Mouse (Mus musculus): ENCODE data around the gene Chpf. TPM values are rescaled to one million over a fixed set of nuclear protein-coding genes. Genes with fewer than 3 reads are reported as not detected.

Chpf gene
- total RNA-seq, 2 experiments from 2014 or later, result 25.5 to 26.8 TPM

- intact Hi-C loops (cut with DNase I), result no loop called here
- no peak for DNase-seq
Observed at GRCm38 (mm10) chr1:75444208-75444607, 34.9 kb downstream of the Chpf start.

GRCm38 (mm10) chr1:75443247-75444024 is 35.7 kb downstream of the Chpf start:
- no peak for DNase-seq
- intact Hi-C loops (cut with DNase I), result no loop called here

- intact Hi-C loops (cut with DNase I), result no loop called here
- no peak for DNase-seq
Observed at GRCm38 (mm10) chr1:75442811-75443210, 36.3 kb downstream of the Chpf start.

GRCm38 (mm10) chr1:75442171-75442570 is 36.9 kb downstream of the Chpf start:
- no peak for DNase-seq
- intact Hi-C loops (cut with DNase I), result no loop called here

GRCm38 (mm10) chr1:75441471-75441996 is 37.6 kb downstream of the Chpf start:
- intact Hi-C loops (cut with DNase I), result no loop called here
- DNase-seq, result no peak

- no peak for DNase-seq
- intact Hi-C loops (cut with DNase I), result no loop called here
Observed at GRCm38 (mm10) chr1:75440661-75441060, 38.4 kb downstream of the Chpf start.

GRCm38 (mm10) chr1:75438782-75439181 is 40.3 kb downstream of the Chpf start:
- no peak for DNase-seq
- intact Hi-C loops (cut with DNase I), result no loop called here

- intact Hi-C loops (cut with DNase I), result no loop called here
- DNase-seq, result peak; percentile 82 to 83
Observed at GRCm38 (mm10) chr1:75435475-75436328, 43.4 kb downstream of the Chpf start, which contains the start of gene Gmppa. Gene Gmppa, plus strand, starts transcription at chr1:75435930.

- peak in 1 of 2 experiments; percentile 50 for DNase-seq
- intact Hi-C loops (cut with DNase I), result no loop called here
Observed at GRCm38 (mm10) chr1:75425796-75426471, 53.2 kb downstream of the Chpf start.

Other genes starting within 250 kb of the Chpf start
- not detected for gene A630095N17Rik, start 247.2 kb downstream of the Chpf start, total RNA-seq (2021)
- 100 to 1,000 TPM; 104 to 112 TPM for gene Dnajb2, start 242.9 kb downstream of the Chpf start, total RNA-seq (2021)
- gene Ptprn, start 214.8 kb downstream of the Chpf start, total RNA-seq (2021), result under 1 TPM; 0.92 to 0.95 TPM
- gene Resp18, start 200.9 kb downstream of the Chpf start, total RNA-seq (2021), result not detected
- gene Dnpep, start 161.3 kb downstream of the Chpf start, total RNA-seq (2021), result 10 to 100 TPM; 78.0 to 89.7 TPM
- gene Des, start 119.0 kb downstream of the Chpf start, total RNA-seq (2021), result 1,000 to 10,000 TPM; 1,347 to 1,420 TPM
- gene Speg, start 104.0 kb downstream of the Chpf start, total RNA-seq (2021), result 100 to 1,000 TPM; 120 to 128 TPM
- gene Gmppa, start 43.4 kb downstream of the Chpf start, total RNA-seq (2021), result 10 to 100 TPM; 35.5 to 39.9 TPM
- not detected for gene Asic4, start 28.9 kb downstream of the Chpf start, total RNA-seq (2021)
- under 1 TPM; 0.11 to 0.19 TPM for gene Tmem198, start 225 bp upstream of the Chpf start, total RNA-seq (2021)
- gene Obsl1, start 27.1 kb upstream of the Chpf start, total RNA-seq (2021), result 100 to 1,000 TPM; 130 to 136 TPM
- gene Inha, start 27.8 kb upstream of the Chpf start, total RNA-seq (2021), result 1 to 10 TPM; 3.6 TPM
- 10 to 100 TPM in 1 of 2 experiments, 1 to 10 TPM in 1; 9.2 to 14.1 TPM for gene Stk11ip, start 42.2 kb upstream of the Chpf start, total RNA-seq (2021)
- 100 to 1,000 TPM; 233 to 249 TPM for gene Slc4a3, start 67.0 kb upstream of the Chpf start, total RNA-seq (2021)

All from heart, postnatal 36 days (tissue).